In the genomic region with DNA sequence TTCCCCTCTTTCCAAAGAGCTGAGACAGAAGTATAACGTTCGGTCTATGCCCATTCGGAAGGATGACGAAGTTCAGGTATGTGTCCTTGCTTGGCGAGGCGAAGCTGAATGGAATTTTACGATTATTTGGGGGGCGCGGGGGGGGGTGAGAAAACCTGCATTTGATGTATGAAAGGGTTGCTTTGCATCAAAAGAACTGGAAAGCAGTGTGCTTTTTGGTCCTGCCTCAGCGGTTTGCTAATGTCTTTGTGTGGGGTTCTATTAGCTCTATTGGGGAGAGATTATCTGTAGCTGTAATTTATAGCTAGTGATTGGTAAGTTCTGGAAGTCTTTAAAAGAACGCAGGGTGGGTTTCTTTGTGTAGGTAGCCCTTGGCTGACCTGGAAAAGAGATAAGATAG, we compare ENCODE assay signal across 9 mouse cellular contexts. TPM values are rescaled to one million over a fixed set of nuclear protein-coding genes. Genes with fewer than 3 reads are reported as not detected.
DNase-seq lines count a peak whose midpoint lies in the region; ATAC-seq and TF ChIP-seq lines count a peak whose summit lies in the region.
"Had no signal": no experiment of that assay in that cellular context is flagged by ENCODE, and none has a peak within 500 bp of the region (broad histone marks: within the 10 kb centered on the region; RNA-seq: fewer than 3 reads in every experiment).

No protein-coding gene starts in this region.

- H3K9ac ChIP-seq in hindbrain, embryonic 14.5 days: peak overlapping the region; percentile 98
- H3K9ac ChIP-seq in midbrain, embryonic 14.5 days (replicated peaks; ENCODE audit: low read length): peak overlapping the region; percentile 95

- TF ChIP-seq POLR2A in kidney, adult 2 months (IDR thresholded peaks at IDR 0.05; ENCODE audit: low read depth, low read length): no peak
- no peak for TF ChIP-seq POLR2A in bone marrow, adult 2 months (IDR thresholded peaks at IDR 0.05; ENCODE audit: borderline replicate concordance, control insufficient read depth, low read depth, low read length)

- H3K9me3 ChIP-seq in hindbrain, embryonic 14.5 days (ENCODE audit: control insufficient read depth, low read length): no peaks in the 10 kb centered on the region
- H3K9me3 ChIP-seq in midbrain, embryonic 14.5 days (ENCODE audit: control insufficient read depth, low read length): no peaks in the 10 kb centered on the region

- ATAC-seq in hindbrain, embryonic 14.5 days (ENCODE audit: low FRiP score): no peak
- no peak for ATAC-seq in midbrain, embryonic 14.5 days (ENCODE audit: low FRiP score, low TSS enrichment)
- ATAC-seq in monocyte, adult 5-6 weeks (replicated peaks; ENCODE audit: insufficient number of reproducible peaks, low FRiP score, low TSS enrichment, poor library complexity, severe bottlenecking): no peak

- H3K4me3 ChIP-seq in kidney, adult 2 months (ENCODE audit: insufficient read depth, low read depth, low read length): peak overlapping the region; percentile 98
- H3K4me3 ChIP-seq in bone marrow, adult 2 months (replicated peaks; ENCODE audit: control insufficient read depth, low read depth, low read length): peak overlapping the region; percentile 77
- H3K4me3 ChIP-seq in hindbrain, embryonic 14.5 days (replicated peaks; ENCODE audit: low read length): peak overlapping the region; percentile 98
- H3K4me3 ChIP-seq in midbrain, embryonic 14.5 days (replicated peaks; ENCODE audit: low read depth, low read length): peak overlapping the region; percentile 94

- 3% methylated on average over 11 of the region's 11 CpGs for WGBS in kidney, adult 2 months
- WGBS in bone marrow, adult 2 months: 5% methylated on average over 11 of the region's 11 CpGs
- WGBS in hindbrain, embryonic 14.5 days: 6% methylated on average over 11 of the region's 11 CpGs
- WGBS in midbrain, embryonic 14.5 days: 6% methylated on average over 11 of the region's 11 CpGs

- no peaks in the 10 kb centered on the region for H3K27me3 ChIP-seq in kidney, adult 2 months (replicated peaks; ENCODE audit: control insufficient read depth, insufficient read depth, low read length)
- H3K27me3 ChIP-seq in hindbrain, embryonic 14.5 days (ENCODE audit: control insufficient read depth, insufficient read depth, low read length): no peaks in the 10 kb centered on the region
- H3K27me3 ChIP-seq in midbrain, embryonic 14.5 days (ENCODE audit: control insufficient read depth, insufficient read depth, low read length): no peaks in the 10 kb centered on the region

- H3K4me1 ChIP-seq in kidney, adult 2 months (ENCODE audit: control insufficient read depth, insufficient read depth, low read length): no peaks in the 10 kb centered on the region
- H3K4me1 ChIP-seq in bone marrow, adult 2 months (ENCODE audit: control insufficient read depth, insufficient read depth, low read length): no peaks in the 10 kb centered on the region; the same call in none of the 2 replicates
- H3K4me1 ChIP-seq in hindbrain, embryonic 14.5 days (replicated peaks; ENCODE audit: control insufficient read depth, insufficient read depth, low read length): peaks cover 5% of the 10 kb centered on the region
- peaks cover 6% of the 10 kb centered on the region for H3K4me1 ChIP-seq in midbrain, embryonic 14.5 days (ENCODE audit: control insufficient read depth, insufficient read depth, low read length)

- H3K27ac ChIP-seq in kidney, adult 2 months (ENCODE audit: insufficient read depth, low read depth, low read length): no peak overlapping the region
- no peak overlapping the region for H3K27ac ChIP-seq in bone marrow, adult 2 months (ENCODE audit: control insufficient read depth, insufficient read depth, low read depth, low read length, poor library complexity)
- H3K27ac ChIP-seq in hindbrain, embryonic 14.5 days: no peak overlapping the region
- no peak overlapping the region for H3K27ac ChIP-seq in midbrain, embryonic 14.5 days (replicated peaks; ENCODE audit: low read depth, low read length)

- peaks cover 11% of the 10 kb centered on the region for H3K36me3 ChIP-seq in kidney, adult 2 months (ENCODE audit: control insufficient read depth, insufficient read depth, low read length)
- peaks cover 47% of the 10 kb centered on the region for H3K36me3 ChIP-seq in hindbrain, embryonic 14.5 days (replicated peaks; ENCODE audit: control insufficient read depth, insufficient read depth)
- H3K36me3 ChIP-seq in midbrain, embryonic 14.5 days (ENCODE audit: control insufficient read depth, insufficient read depth, low read length): peaks cover 46% of the 10 kb centered on the region

- peak overlapping the region; percentile 79 for H3K4me2 ChIP-seq in hindbrain, embryonic 14.5 days (replicated peaks)
- peak overlapping the region; percentile 61 for H3K4me2 ChIP-seq in midbrain, embryonic 14.5 days (ENCODE audit: low read length)

- no peak for TF ChIP-seq CTCF in kidney, adult 2 months (conservative IDR thresholded peaks at IDR 0.05; ENCODE audit: insufficient read depth, insufficient read length, low read depth, low read length)
- TF ChIP-seq CTCF in bone marrow, adult 2 months (IDR thresholded peaks at IDR 0.05; ENCODE audit: control insufficient read depth, insufficient read depth, low read length): no peak

- no peak for DNase-seq in kidney, adult 2 months
- DNase-seq in kidney, adult 9 months: no peak
- no peak for DNase-seq in hindbrain, embryonic 14.5 days (ENCODE audit: low spot score)
- no peak for DNase-seq in midbrain, embryonic 14.5 days
- no peak for DNase-seq in frontal cortex, adult 2 months (ENCODE audit: extremely low spot score in 1 of 2, low spot score in 1 of 2)
- no peak for DNase-seq in frontal cortex, postnatal 25 days (ENCODE audit: low spot score in 2 of 2)

RNA-seq across cellular contexts. Expression of gene Rpl26, which starts 1.0 kb away (rescaled TPM):
- polyA plus RNA-seq in kidney, adult 2 months (2012; rRNA removed): 1,040 and 1,128 TPM in 2 replicates
- 2,007 and 3,389 TPM in 2 replicates for polyA plus RNA-seq in bone marrow, adult 2 months (2011; ENCODE audit: insufficient read depth, insufficient read length, low replicate concordance, missing spikeins)
- polyA plus RNA-seq in hindbrain, embryonic 14.5 days (2014; fragmentation: Nextera tagmentation; extraction: Ambion mirVana): 573 and 680 TPM in 2 replicates
- polyA plus RNA-seq in midbrain, embryonic 14.5 days (2014; fragmentation: Nextera tagmentation; extraction: Ambion mirVana): 670 and 732 TPM in 2 replicates
- polyA plus RNA-seq in frontal cortex, adult 2 months (2012; rRNA removed): 1,561 and 1,707 TPM in 2 replicates
- 2,881 to 4,104 TPM (median 3,946 TPM) in 3 replicates for total RNA-seq in monocyte, adult 5-6 weeks (2017)

RNA-seq across cellular contexts. Expression of gene Rnf222, which starts 14.0 kb away (rescaled TPM):
- 0.07 and 0.13 TPM in 2 replicates for polyA plus RNA-seq in kidney, adult 2 months (2012; rRNA removed)
- polyA plus RNA-seq in bone marrow, adult 2 months (2011; ENCODE audit: insufficient read depth, insufficient read length, low replicate concordance, missing spikeins): 1.4 TPM in 1 of 2 replicates, not detected in the other
- not detected in 2 replicates for polyA plus RNA-seq in hindbrain, embryonic 14.5 days (2014; fragmentation: Nextera tagmentation; extraction: Ambion mirVana)
- polyA plus RNA-seq in midbrain, embryonic 14.5 days (2014; fragmentation: Nextera tagmentation; extraction: Ambion mirVana): not detected in 2 replicates
- polyA plus RNA-seq in frontal cortex, adult 2 months (2012; rRNA removed): 0.02 TPM in 1 of 2 replicates, not detected in the other
- not detected in 3 replicates for total RNA-seq in monocyte, adult 5-6 weeks (2017)
- total RNA-seq: neutrophil, adult 5-6 weeks had no signal

RNA-seq across cellular contexts. Expression of gene Odf4, which starts 24.5 kb away (rescaled TPM):
- polyA plus RNA-seq in kidney, adult 2 months (2012; rRNA removed): 0.33 and 0.46 TPM in 2 replicates
- polyA plus RNA-seq in bone marrow, adult 2 months (2011; ENCODE audit: insufficient read depth, insufficient read length, low replicate concordance, missing spikeins): not detected in 2 replicates
- 0.52 and 0.56 TPM in 2 replicates for polyA plus RNA-seq in hindbrain, embryonic 14.5 days (2014; fragmentation: Nextera tagmentation; extraction: Ambion mirVana)
- 0.53 and 1.1 TPM in 2 replicates for polyA plus RNA-seq in midbrain, embryonic 14.5 days (2014; fragmentation: Nextera tagmentation; extraction: Ambion mirVana)
- 0.48 and 0.82 TPM in 2 replicates for polyA plus RNA-seq in frontal cortex, adult 2 months (2012; rRNA removed)
- total RNA-seq in monocyte, adult 5-6 weeks (2017): not detected in 3 replicates
- total RNA-seq: neutrophil, adult 5-6 weeks had no signal

RNA-seq across cellular contexts. Expression of gene Ndel1, which starts 30.7 kb away (rescaled TPM):
- polyA plus RNA-seq in kidney, adult 2 months (2012; rRNA removed): 88.9 and 104 TPM in 2 replicates
- 21.2 and 25.6 TPM in 2 replicates for polyA plus RNA-seq in bone marrow, adult 2 months (2011; ENCODE audit: insufficient read depth, insufficient read length, low replicate concordance, missing spikeins)
- polyA plus RNA-seq in hindbrain, embryonic 14.5 days (2014; fragmentation: Nextera tagmentation; extraction: Ambion mirVana): 91.2 and 97.1 TPM in 2 replicates
- polyA plus RNA-seq in midbrain, embryonic 14.5 days (2014; fragmentation: Nextera tagmentation; extraction: Ambion mirVana): 67.4 and 86.3 TPM in 2 replicates
- polyA plus RNA-seq in frontal cortex, adult 2 months (2012; rRNA removed): 99.0 and 114 TPM in 2 replicates
- total RNA-seq in monocyte, adult 5-6 weeks (2017): 152 to 252 TPM (median 234 TPM) in 3 replicates

RNA-seq across cellular contexts. Expression of gene Arhgef15, which starts 54.9 kb away (rescaled TPM):
- polyA plus RNA-seq in kidney, adult 2 months (2012; rRNA removed): 38.2 and 44.7 TPM in 2 replicates
- 1.9 and 4.5 TPM in 2 replicates for polyA plus RNA-seq in bone marrow, adult 2 months (2011; ENCODE audit: insufficient read depth, insufficient read length, low replicate concordance, missing spikeins)
- polyA plus RNA-seq in hindbrain, embryonic 14.5 days (2014; fragmentation: Nextera tagmentation; extraction: Ambion mirVana): 20.1 and 23.4 TPM in 2 replicates
- polyA plus RNA-seq in midbrain, embryonic 14.5 days (2014; fragmentation: Nextera tagmentation; extraction: Ambion mirVana): 19.3 and 19.5 TPM in 2 replicates
- 17.6 and 23.9 TPM in 2 replicates for polyA plus RNA-seq in frontal cortex, adult 2 months (2012; rRNA removed)
- total RNA-seq in monocyte, adult 5-6 weeks (2017): not detected in 3 replicates
- total RNA-seq: neutrophil, adult 5-6 weeks had no signal
